Mouse (Mus musculus): ENCODE measurements around the gene Pprc1. TPM values are rescaled to one million over a fixed set of nuclear protein-coding genes. Genes with fewer than 3 reads are reported as not detected.
A peak's percentile ranks its signal among the peaks of the same experiment; 100 is the strongest.

Gene Pprc1
- polyA plus RNA-seq, 1 experiment from 2014 or later: 55.2 TPM

DNA sequence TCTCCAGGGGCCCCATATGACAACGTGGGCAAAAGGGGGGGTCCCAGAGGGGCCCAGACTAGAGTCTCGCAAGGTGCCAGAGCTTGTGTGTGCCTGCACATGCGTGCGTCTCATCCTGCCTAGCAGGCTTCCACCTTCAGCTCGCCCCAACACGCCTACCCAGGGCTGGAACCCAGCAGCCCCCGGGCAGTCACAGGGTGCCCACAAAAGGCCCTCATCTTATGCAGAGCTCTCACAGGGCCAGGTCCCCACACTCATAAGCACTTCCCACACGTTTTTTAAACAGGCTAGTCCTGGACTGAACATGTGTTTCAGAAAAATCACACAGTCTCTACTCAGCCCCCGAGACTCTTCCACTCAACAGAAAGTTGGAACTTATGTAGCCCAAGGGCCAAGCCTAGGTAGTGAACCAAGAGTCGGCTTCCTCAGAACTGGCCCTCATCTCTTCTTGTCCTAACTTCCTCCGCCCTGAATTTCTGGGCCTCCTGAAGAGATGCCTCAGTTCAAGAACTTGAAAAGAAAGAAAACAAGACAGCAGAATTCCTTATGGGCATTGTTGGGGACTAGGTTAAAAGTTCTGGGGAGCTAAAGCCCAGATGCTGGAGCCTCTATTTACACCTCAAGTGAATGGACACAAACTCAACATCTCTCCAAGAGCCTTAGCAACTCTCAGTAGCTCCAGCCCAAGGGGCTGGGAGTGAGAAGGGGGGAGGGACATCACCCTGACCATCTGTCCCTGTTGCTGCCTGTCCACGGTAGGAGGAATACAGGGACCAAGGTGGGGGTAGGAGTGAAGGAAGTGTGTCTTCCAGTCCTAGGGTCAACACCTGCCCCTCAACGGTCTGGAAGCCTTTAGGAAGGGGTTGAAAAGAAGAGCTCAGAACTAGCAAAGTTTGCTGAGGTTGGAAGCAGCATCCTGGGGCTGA, 6.5 kb upstream of the Pprc1 start:
- no peak for DNase-seq (ENCODE audit: low spot score)
- H3K9me3 ChIP-seq (ENCODE audit: control insufficient read depth, low read length): no peaks in the 10 kb centered on the region
- H3K9ac ChIP-seq (ENCODE audit: low read length): peak overlapping the region; percentile 97
- H3K27me3 ChIP-seq (ENCODE audit: control insufficient read depth, insufficient read depth, low read length): no peaks in the 10 kb centered on the region
- peaks cover 38% of the 10 kb centered on the region for H3K4me1 ChIP-seq (ENCODE audit: control insufficient read depth, insufficient read depth, low read length)
- H3K36me3 ChIP-seq (ENCODE audit: control insufficient read depth, insufficient read depth, low read length): peaks cover 33% of the 10 kb centered on the region
- H3K27ac ChIP-seq (replicated peaks; ENCODE audit: low read depth, low read length): peak overlapping the region; percentile 90; the same call in 1 of the 2 replicates
- H3K4me2 ChIP-seq (ENCODE audit: low read depth, severe bottlenecking): peak overlapping the region; percentile 86
- no peak for ATAC-seq (ENCODE audit: insufficient number of reproducible peaks, low FRiP score, low TSS enrichment, low read depth)
- 32% methylated on average over 13 of the region's 13 CpGs for WGBS
- H3K4me3 ChIP-seq (ENCODE audit: low read depth, low read length): peak overlapping the region; percentile 97

- Histone ChIP-seq H3K9ac (ENCODE audit: low read length) (peak overlapping the region; percentile 97), H3K27me3 (ENCODE audit: control insufficient read depth, insufficient read depth, low read length) (no peaks in the 10 kb centered on the region), H3K36me3 (ENCODE audit: control insufficient read depth, insufficient read depth, low read length) (peaks cover 26% of the 10 kb centered on the region), H3K4me2 (ENCODE audit: low read depth, severe bottlenecking) (peak overlapping the region; percentile 86), H3K9me3 (ENCODE audit: control insufficient read depth, low read length) (no peaks in the 10 kb centered on the region), H3K27ac (replicated peaks; ENCODE audit: low read depth, low read length) (peak overlapping the region; percentile 90), H3K4me1 (ENCODE audit: control insufficient read depth, insufficient read depth, low read length) (peaks cover 42% of the 10 kb centered on the region), H3K4me3 (ENCODE audit: low read depth, low read length) (peak overlapping the region; percentile 97)
- DNase-seq (ENCODE audit: low spot score): peak; percentile 56
- 1% methylated on average over 10 of the region's 17 CpGs for WGBS
- ATAC-seq (ENCODE audit: insufficient number of reproducible peaks, low FRiP score, low TSS enrichment, low read depth): no peak; the same call in 1 of the 2 replicates
Measured at GRCm38 (mm10) chr19:46038851-46039260, 5.8 kb upstream of the Pprc1 start.

- Histone ChIP-seq H3K9ac (ENCODE audit: low read length) (peak overlapping the region; percentile 97), H3K4me3 (ENCODE audit: low read depth, low read length) (peak overlapping the region; percentile 97), H3K9me3 (ENCODE audit: control insufficient read depth, low read length) (no peaks in the 10 kb centered on the region), H3K27me3 (ENCODE audit: control insufficient read depth, insufficient read depth, low read length) (no peaks in the 10 kb centered on the region), H3K36me3 (ENCODE audit: control insufficient read depth, insufficient read depth, low read length) (peaks cover 20% of the 10 kb centered on the region), H3K4me1 (ENCODE audit: control insufficient read depth, insufficient read depth, low read length) (peaks cover 44% of the 10 kb centered on the region), H3K27ac (replicated peaks; ENCODE audit: low read depth, low read length) (peak overlapping the region; percentile 90), H3K4me2 (ENCODE audit: low read depth, severe bottlenecking) (peak overlapping the region; percentile 86)
- ATAC-seq (ENCODE audit: insufficient number of reproducible peaks, low FRiP score, low TSS enrichment, low read depth) (peak; percentile 56), DNase-seq (ENCODE audit: low spot score) (peak; percentile 93)
- under 1% methylated on average over 25 of the region's 30 CpGs for WGBS
Measured at GRCm38 (mm10) chr19:46039478-46039877, 5.2 kb upstream of the Pprc1 start.

- Histone ChIP-seq H3K9me3 (ENCODE audit: control insufficient read depth, low read length) (no peaks in the 10 kb centered on the region), H3K27me3 (ENCODE audit: control insufficient read depth, insufficient read depth, low read length) (no peaks in the 10 kb centered on the region), H3K9ac (ENCODE audit: low read length) (peak overlapping the region; percentile 97; the same call in 1 of the 2 replicates), H3K36me3 (ENCODE audit: control insufficient read depth, insufficient read depth, low read length) (peaks cover 11% of the 10 kb centered on the region), H3K4me1 (ENCODE audit: control insufficient read depth, insufficient read depth, low read length) (peaks cover 44% of the 10 kb centered on the region), H3K4me2 (ENCODE audit: low read depth, severe bottlenecking) (peak overlapping the region; percentile 86), H3K4me3 (ENCODE audit: low read depth, low read length) (peak overlapping the region; percentile 97), H3K27ac (replicated peaks; ENCODE audit: low read depth, low read length) (peak overlapping the region; percentile 90)
- no peak for ATAC-seq (ENCODE audit: insufficient number of reproducible peaks, low FRiP score, low TSS enrichment, low read depth)
- WGBS: 45% methylated on average over 14 of the region's 14 CpGs
- no peak for DNase-seq (ENCODE audit: low spot score)
Measured at GRCm38 (mm10) chr19:46040149-46040902, 4.4 kb upstream of the Pprc1 start.

DNA sequence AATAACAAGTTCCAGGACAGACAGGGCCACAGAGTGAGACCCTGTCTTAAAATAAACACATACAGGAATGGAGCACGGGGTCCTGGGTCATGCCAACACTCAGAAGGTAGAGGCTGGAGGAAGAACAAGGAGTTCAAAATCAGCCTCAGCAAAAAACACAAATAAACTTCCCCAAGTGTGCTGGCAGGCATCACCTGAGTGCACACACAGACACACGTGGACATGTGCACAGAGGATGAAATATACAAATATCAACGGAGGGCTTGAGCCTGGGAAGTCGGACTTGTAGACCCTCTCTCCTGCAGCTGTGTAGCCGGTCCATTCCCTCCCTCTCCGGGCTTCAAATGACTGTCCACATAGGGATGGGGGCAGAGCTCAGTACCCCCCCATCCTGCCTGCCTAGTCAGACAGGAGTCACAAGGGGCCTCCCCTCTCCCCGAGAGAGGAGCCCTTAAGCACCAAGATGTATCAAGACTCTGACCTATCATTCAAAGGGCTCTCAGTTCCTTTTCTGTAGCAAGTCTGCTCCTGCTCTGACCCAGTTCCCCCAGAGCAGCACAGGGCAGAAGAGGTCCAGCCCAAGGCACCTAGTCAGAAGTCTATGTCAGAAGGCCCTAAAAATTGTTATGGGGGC, 3.3 kb upstream of the Pprc1 start:
- peaks cover 48% of the 10 kb centered on the region for H3K4me1 ChIP-seq (ENCODE audit: control insufficient read depth, insufficient read depth, low read length)
- 26% methylated on average over 7 of the region's 7 CpGs for WGBS
- no peak for ATAC-seq (ENCODE audit: insufficient number of reproducible peaks, low FRiP score, low TSS enrichment, low read depth)

DNA sequence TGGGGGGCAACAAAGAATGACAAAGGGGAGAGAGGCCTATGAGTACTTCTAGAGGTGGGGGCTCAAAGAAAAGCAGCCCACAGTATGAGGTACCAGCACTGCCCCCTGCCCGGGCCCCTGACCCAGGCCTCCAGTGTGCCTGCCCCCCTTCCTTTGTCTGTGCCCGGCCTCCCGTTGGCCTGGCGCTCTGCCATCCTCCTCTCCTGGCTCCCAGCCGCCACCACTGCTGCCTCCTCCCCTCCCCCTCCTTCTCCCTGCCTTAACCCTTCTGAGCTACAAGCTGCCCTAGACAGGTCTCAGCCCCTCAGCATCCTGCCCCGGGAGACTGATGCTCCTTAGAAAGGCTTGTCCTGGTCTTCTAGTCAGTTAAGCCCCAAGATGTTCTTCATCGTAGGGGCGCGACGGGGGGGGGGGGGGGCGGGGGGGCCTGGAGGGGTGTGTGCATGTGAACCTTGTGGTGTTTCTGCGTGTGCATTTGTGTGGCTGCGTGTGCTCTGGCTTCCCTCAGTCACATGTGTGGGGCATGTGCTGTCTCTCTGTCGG, 2.7 kb upstream of the Pprc1 start:
- H3K9me3 ChIP-seq (ENCODE audit: control insufficient read depth, low read length): no peaks in the 10 kb centered on the region
- H3K4me1 ChIP-seq (ENCODE audit: control insufficient read depth, insufficient read depth, low read length): peaks cover 47% of the 10 kb centered on the region
- peak; percentile 79 for DNase-seq (ENCODE audit: low spot score)
- no peaks in the 10 kb centered on the region for H3K36me3 ChIP-seq (ENCODE audit: control insufficient read depth, insufficient read depth, low read length)
- 2% methylated on average over 8 of the region's 14 CpGs for WGBS
- peak overlapping the region; percentile 95 for H3K27ac ChIP-seq (replicated peaks; ENCODE audit: low read depth, low read length)
- H3K4me2 ChIP-seq (ENCODE audit: low read depth, severe bottlenecking): peak overlapping the region; percentile 47
- ATAC-seq (ENCODE audit: insufficient number of reproducible peaks, low FRiP score, low TSS enrichment, low read depth): peak; percentile 31; the same call in 1 of the 2 replicates
- H3K27me3 ChIP-seq (ENCODE audit: control insufficient read depth, insufficient read depth, low read length): no peaks in the 10 kb centered on the region
- H3K9ac ChIP-seq (ENCODE audit: low read length): peak overlapping the region; percentile 65
- H3K4me3 ChIP-seq (ENCODE audit: low read depth, low read length): peak overlapping the region; percentile 27

More for the DNA sequence above, 3.3 kb upstream of the Pprc1 start:
- peak overlapping the region; percentile 27 for H3K4me3 ChIP-seq (ENCODE audit: low read depth, low read length)
- H3K9ac ChIP-seq (ENCODE audit: low read length): peak overlapping the region; percentile 65
- peak overlapping the region; percentile 95 for H3K27ac ChIP-seq (replicated peaks; ENCODE audit: low read depth, low read length)
- H3K4me2 ChIP-seq (ENCODE audit: low read depth, severe bottlenecking): peak overlapping the region; percentile 47
- H3K9me3 ChIP-seq (ENCODE audit: control insufficient read depth, low read length): no peaks in the 10 kb centered on the region
- H3K27me3 ChIP-seq (ENCODE audit: control insufficient read depth, insufficient read depth, low read length): no peaks in the 10 kb centered on the region
- H3K36me3 ChIP-seq (ENCODE audit: control insufficient read depth, insufficient read depth, low read length): peaks cover under 1% of the 10 kb centered on the region; the same call in 1 of the 2 replicates
- no peak for DNase-seq (ENCODE audit: low spot score)

GRCm38 (mm10) chr19:46042476-46043011, 2.1 kb upstream of the Pprc1 start:
- H3K9me3 ChIP-seq (ENCODE audit: control insufficient read depth, low read length): no peaks in the 10 kb centered on the region
- H3K27me3 ChIP-seq (ENCODE audit: control insufficient read depth, insufficient read depth, low read length): no peaks in the 10 kb centered on the region
- 8% methylated on average over 6 of the region's 6 CpGs for WGBS

More at GRCm38 (mm10) chr19:46042476-46043011, 2.1 kb upstream of the Pprc1 start:
- DNase-seq (ENCODE audit: low spot score) (peak; percentile 70), ATAC-seq (ENCODE audit: insufficient number of reproducible peaks, low FRiP score, low TSS enrichment, low read depth) (peak; percentile 45)
- H3K9ac ChIP-seq (ENCODE audit: low read length): peak overlapping the region; percentile 56
- H3K4me1 ChIP-seq (ENCODE audit: control insufficient read depth, insufficient read depth, low read length): peaks cover 42% of the 10 kb centered on the region
- peak overlapping the region; percentile 47 for H3K4me2 ChIP-seq (ENCODE audit: low read depth, severe bottlenecking)
- H3K4me3 ChIP-seq (ENCODE audit: low read depth, low read length): peak overlapping the region; percentile 27
- H3K36me3 ChIP-seq (ENCODE audit: control insufficient read depth, insufficient read depth, low read length): no peaks in the 10 kb centered on the region
- H3K27ac ChIP-seq (replicated peaks; ENCODE audit: low read depth, low read length): peak overlapping the region; percentile 95

All from limb, embryonic 11.5 days (tissue).